Mouse (Mus musculus): ENCODE results near the gene Tnnt2.

The Tnnt2 gene

DNA sequence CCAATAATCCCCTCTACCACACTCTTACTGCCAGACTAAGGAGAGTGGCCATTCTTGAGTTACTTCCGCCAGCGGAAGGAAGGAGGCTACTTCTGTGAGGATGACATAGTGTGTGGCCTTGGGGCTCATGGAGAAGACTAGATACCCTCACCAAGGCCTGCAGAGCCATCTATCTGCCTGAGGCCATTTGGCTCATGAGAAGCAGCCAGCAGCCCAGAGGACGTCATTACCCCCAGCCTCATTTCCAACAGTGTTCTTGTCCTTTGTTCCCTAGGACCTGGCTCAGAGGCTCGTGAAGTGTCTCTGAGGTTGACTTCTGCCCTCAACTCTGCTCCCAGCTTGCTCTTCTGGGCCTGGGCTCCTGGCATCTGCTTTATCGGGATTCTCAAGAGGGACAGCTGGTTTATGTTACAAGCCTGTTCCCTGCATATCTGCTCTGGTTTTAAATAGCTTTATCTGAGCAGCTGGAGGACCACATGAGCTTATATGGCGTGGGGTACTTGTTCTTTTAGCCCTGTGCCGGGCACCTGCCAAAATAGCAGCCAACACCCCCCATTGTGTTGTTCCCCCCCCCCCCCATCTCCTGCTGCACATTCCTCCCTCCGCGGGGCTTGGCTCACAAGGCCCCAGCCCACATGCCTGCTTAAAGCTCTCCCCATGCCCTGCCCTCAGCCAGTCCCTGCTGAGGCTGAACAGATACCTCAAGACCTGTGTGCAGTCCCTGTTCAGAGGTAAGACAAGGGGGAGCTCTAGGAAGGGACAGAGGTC is at the start of gene Tnnt2:
Tnnt2 (plus strand) TSS at position 639 of the 768 bp plus-strand sequence.
- no peak for DNase-seq (ENCODE audit: low read depth, low spot score)

DNA sequence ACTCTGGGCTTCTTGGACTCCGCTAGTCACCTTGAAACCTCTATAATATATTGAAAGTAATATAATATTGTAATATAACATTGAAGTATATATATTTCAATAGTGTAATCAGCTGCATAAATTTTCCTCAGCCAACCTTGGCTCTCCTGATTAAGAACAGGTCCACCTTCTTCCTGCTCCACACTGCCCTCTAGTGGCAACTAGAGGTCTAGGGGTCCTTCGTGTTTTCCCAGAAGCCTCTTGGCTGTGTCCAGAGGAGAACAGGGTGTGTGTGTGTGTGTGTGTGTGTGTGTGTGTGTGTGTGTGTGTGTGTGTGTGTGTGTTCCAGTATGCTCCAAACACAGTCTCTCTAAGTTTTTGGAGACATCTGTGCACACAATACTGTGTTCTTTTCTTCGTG is 48.4 kb upstream of the Tnnt2 start:
- DNase-seq (ENCODE audit: low read depth, low spot score) = peak; percentile 94

DNA sequence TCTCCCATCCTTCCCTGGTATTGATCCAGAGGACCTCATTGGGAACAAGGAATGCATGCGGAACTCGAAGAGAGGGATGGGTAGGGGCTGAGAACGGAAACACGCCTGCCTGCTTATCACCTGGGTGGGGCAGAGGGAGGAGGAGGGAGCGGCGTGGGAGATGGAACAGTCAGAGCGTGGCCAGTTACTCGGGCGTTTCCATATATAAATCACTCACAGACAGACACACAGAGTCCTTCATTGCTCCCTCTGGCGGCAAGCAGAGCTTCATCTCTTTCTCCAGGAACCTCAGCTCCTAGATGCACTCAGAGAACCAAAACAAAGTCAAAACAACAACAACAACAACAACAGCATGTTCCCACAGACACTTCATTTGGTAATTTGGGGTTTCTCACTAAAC is 47.4 kb upstream of the Tnnt2 start:
- DNase-seq (ENCODE audit: low read depth, low spot score) = peak; percentile 74

DNA sequence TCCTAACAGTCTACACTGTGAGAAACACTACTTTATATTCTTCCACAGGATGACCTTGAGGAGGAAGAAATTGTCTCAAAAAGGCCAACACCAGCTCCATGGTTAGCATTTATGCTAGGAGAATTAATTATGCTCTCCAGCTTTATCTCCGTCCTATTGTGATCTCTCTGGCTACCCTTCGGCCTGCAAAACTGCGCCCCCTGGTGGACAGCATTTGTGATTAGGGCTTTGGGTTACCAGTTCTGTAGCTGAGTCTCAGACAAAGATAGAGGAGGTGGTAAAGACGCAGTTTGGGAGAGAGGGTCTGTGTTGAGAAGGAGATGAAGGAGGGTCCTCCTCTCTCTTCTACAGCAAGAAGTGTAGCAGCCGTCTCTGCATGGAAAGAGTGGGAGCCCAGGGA is 46.3 kb upstream of the Tnnt2 start:
- peak; percentile 73 for DNase-seq (ENCODE audit: low read depth, low spot score)

DNA sequence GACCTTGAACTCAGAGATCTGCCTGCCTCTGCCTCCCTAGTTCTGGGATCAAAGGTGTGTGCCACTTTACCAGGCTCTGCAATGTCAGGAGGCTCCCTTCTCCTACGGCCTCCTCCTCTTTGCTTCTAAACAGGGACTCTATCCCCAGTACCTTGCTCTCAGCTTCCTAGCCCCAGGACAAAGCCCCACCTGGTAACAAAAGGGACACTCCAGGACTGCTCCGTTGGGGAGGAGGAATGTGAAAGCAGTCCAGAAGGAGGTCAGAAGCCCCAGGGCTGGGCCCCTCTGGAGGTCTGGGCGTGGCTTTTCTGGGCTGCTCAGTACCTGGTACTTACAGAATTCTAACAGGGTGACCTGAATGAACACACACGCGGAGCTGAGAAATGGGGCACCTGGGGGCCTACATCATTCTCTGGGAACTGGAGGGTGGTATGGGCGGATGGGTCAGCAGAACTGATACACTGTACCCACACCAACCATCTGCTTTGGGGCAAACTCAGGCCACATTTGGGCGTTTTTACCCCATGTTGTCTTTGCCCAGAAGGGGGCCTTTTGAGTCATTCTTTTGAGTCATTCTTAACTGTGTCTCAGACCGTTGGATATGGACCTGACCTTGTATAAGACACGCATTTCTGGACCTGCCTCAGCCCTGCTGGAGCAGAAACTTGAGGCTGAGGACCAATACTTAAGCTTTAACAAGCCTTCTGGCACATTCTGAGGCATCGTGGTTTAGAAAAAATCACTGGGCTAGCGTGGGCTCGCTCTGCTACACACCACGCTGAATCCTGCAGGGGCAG is 43.8 kb upstream of the Tnnt2 start:
- peak; percentile 54 for DNase-seq (ENCODE audit: low read depth, low spot score)

DNA sequence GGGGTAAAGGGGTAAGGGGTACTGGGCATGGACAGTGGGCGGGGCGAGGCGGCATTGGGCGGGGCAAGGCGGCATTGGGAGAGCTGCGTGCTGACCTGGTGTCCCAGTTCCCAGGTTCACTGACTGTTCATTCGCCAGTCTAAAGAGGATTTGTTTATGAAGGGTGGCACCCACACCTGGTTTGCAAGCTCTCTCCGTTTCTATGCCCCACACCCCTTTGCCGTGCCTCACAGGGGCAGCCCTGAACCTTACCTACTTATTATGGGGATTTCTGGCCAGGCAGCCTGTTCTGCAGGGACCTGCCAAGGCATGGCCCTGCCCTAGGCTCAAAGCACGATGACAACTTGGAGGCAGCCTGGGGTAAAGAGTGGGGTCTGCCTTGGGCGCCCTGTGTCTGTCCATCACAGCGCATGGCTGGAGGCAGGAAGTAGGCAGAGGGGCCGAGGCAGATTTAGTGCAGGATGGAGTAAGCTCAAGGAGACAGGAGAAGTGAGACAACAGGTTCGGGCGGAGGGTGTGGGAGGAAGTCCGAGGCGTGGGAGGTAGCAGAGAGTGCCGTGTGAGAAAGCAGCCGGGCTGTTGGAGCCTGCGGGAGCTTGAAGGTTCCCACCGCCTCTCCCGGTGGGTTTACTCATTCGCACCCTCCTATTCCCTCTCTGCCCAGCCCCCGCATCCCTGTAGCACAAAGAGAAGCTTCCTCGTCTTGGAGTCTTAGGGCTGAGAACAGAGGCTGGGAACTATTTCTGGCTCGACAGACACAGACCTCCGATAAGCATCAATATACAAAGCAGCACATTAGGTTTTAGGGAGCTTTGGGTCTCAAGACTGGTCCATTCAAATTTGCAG is 42.6 kb upstream of the Tnnt2 start:
- DNase-seq (ENCODE audit: low read depth, low spot score) = no peak

DNA sequence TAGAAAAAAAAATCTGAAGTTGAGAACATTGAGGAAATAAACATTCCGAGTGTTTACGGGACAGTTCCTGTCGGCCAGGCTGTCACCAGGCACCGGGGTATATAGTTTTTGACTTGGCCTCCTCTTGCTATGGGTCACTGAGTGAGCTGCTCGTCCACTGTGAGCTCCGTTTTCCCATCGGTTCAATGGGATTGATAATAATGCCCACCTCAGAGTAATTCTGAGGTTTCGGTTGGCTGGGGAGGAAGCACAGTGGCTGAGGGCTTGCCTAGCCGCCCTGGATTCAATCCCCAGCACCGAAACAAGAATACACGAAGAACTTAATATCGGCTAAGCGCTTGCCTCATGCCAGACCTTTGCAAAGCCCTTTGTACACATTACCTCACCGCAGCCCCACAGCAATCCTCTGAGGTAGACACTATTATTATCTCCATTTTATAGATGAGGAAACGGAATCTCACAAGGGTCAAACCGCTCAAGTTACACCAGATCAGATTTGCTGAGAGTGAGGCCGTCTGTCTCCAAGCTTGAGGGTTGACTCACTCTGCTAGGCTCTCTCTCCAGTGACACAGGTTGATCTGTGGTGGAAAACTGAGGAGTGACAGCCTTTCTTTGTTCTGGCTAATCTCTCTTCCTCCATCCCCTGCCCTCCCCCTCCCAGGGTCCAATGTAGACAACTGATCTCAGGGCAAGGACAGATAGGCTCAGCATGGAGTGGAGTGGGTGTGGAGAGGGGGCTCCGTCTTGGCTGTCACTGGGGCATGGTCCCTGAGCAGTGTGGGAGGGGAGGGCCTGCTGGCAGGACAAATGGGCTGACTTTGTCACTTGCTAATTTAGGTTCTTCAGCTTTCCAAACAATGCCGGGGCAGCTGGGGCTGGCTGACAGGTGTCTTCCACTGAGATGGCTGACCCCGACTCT is 41.7 kb upstream of the Tnnt2 start:
- no peak for DNase-seq (ENCODE audit: low read depth, low spot score)

DNA sequence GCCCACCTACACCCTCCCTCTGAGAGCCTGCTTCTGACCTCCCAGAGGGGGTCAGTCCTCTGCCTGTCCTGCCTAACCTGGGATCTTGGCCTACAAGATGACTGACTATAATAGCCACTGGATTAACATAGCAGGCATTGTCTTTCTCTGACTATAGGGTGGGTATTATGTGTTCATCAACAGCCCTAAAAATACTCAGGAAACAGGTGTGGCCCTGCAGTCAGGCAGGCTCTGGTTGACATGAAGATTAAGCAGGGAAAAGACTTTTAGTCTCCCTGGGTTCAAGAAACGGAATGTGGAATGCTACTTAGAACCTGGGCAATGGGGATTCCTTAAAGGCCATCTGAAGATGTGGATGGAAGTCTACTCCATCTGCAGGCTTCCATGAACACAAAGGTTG is 37.7 kb upstream of the Tnnt2 start:
- DNase-seq (ENCODE audit: low read depth, low spot score) = no peak

DNA sequence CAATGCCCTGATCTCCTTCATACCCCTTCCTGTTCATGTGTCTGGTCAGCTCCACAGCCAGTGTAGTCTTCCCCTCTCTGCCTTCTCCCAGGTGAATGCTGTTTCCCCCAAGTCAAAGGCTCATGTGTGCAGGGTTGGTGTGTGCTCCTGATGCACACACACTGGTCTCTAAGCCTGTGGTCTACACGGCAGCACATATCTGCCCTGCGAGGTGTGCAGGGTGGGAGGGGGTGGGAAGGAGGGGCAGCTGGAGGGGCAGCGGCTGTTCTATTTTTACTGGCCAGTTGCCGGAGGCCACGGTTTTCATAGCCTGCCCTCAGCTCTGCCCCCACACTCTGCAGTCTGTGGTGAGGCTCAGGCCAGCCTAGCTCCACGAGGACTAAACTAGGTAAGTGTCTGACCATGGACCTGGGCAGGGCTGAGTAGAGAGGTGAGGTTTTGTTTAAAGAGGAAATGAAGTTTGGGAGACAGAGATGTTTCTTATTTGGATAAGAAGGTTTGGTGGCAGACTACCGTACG is 37.0 kb upstream of the Tnnt2 start:
- DNase-seq (ENCODE audit: low read depth, low spot score) = no peak

DNA sequence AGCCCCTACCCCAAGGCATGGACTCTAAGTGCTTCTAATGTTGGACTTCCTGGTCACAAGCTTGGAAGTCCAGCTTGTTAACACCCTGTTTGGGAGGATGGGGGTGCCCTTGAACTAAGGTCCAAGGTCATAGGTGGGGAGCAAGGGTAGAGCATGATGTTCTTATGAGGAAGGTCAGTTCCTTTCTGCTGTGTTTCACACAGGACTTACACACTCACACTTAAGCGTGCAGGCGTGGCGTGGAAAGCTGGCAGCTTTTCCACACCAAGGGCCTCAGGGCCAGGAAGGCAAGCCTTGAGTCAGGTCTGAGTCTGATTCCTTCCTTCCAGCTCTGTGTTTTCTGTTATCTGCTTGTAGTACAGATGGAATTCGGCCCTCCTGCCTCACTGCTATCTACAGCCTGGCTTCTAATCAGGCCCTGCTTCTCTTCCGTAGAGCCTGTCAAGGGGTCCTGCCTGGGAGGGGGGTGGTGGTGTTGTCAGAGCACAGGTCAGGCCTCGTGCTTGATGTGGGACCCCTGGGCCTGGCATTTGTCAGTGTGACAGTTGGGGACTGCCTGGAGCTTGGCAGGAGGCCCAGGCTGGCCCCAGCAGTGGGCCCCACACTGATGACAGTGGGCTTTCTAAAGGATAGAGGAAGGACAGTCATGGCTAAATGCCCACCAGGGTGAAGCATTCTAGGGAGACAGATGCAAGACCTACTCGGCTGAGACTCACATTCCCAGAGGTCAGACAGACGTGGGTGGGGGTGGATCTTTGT is 35.8 kb upstream of the Tnnt2 start:
- DNase-seq (ENCODE audit: low read depth, low spot score) = peak; percentile 39

DNA sequence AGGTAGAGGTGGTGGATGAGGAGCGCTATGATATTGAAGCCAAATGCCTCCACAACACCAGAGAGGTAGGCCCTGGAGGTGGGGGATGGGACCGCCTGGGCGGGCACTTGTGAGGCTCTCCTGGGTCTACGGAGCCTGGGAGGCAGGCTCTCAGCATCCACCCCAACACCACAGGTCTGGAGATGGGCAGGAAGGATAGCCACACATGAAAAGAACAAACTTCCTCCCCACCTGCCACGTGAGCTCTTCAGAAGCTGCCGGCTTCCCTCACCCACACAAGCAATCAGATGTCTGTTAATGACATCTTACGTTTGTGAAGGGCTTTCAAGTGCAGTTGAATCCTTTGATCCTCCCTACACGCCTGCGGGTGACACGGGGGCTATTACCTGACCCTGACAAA is 28.6 kb upstream of the Tnnt2 start:
- DNase-seq (ENCODE audit: low read depth, low spot score) = no peak

DNA sequence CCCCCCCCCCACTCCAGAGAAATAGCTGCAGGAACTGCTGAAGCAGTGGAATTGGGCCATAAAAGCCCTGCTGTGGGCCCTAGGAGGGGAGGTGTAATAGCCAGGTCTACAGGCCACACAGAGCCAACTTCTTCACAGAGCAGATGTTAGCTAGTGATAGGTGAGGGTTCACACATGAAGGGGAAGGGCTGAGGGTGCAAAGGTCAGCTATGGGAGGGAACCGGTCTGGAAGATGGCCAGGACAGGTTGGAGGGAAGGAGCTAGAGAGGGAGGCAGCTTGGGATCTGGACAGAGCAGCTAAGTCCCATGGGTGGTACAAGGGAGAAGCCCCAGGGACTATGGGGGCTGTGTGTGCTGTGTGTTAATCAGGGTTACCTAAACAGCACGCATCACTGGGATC is 26.0 kb upstream of the Tnnt2 start:
- no peak for DNase-seq (ENCODE audit: low read depth, low spot score)

DNA sequence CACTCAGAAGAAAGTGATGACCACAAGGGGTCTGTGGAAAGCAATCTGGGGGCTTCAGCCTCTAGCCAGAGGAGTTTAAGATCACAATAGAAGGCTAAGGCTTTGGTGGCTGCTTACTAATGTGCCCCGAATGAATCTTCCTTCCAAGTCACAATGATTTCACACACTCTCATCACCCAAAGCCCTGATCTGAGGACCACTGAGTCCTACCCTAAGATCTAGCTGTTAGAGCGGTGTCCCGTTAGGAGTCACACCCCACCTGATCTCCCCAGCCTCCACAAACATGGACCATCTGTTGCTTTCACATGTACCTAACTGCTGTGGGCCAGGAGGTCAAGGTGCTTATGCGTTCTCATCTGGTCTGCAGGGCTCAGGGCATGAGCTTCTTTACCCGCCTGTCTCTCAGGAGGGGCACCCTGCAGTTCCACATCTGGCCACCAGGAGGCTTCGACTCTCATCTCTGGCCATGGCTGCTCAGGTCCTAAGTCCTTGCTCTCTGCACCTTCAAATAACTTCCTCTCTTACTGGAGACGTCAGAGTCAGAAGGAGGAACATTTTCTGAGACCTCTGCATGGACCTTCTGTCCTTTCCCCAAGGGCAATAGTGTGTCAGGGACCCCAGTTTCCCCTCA is 25.0 kb upstream of the Tnnt2 start:
- DNase-seq (ENCODE audit: low read depth, low spot score) = peak; percentile 88

DNA sequence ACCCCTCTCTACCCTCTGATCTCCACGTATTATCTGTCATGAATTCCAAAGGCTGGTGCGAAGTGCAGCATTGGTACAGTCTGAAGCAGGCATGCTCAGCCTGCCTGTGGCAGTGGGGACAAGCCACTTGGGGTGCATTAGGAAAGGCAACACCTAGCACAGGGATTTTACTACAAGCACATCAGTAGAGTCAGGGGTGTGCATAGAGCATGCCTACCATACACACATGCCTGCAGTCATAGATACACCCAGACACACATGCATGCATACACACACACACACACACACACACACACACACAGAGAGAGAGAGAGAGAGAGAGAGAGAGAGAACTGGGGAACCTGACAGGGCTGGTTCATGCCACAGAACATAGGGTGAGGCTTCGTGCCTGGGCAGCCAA is 23.9 kb upstream of the Tnnt2 start:
- DNase-seq (ENCODE audit: low read depth, low spot score) = no peak

DNA sequence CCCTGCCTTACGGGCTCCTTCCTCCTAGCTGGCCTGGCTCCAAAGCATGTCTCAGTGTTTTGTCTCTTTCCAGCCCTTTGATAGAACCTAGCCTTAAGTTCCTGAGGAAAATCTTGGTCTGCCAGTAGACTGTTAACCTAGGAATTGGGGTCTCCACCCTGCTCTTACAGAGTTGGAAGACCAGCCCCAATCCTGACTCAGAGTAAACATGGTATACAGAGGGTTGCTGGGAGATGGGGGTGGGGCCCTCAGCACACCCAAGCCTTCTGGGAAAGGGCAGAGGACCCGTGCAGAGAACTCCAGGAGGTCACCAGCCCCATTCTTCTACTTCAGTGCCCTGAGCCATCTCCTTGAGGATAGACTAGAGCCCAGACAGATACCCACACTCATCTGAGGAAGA is 23.5 kb upstream of the Tnnt2 start:
- no peak for DNase-seq (ENCODE audit: low read depth, low spot score)

DNA sequence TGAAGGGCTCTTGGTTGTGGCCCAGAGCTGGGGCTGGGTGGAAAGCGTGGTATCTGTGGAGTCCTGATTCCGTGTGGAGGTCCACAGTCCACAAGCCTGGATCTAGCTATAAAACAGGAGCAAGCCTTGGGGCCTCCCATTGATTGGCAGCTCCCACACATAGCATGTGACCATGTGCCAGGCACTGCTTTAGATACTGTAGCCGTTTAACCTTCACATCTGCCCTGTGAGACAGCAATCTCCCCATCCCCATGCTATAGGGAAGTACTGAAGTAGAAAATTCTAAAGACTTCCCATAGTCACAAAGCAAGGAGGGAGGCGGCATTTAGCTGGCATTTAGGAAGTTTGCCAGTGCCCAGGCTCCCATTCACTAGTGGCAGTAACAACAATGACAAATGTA is 23.1 kb upstream of the Tnnt2 start:
- no peak for DNase-seq (ENCODE audit: low read depth, low spot score)

DNA sequence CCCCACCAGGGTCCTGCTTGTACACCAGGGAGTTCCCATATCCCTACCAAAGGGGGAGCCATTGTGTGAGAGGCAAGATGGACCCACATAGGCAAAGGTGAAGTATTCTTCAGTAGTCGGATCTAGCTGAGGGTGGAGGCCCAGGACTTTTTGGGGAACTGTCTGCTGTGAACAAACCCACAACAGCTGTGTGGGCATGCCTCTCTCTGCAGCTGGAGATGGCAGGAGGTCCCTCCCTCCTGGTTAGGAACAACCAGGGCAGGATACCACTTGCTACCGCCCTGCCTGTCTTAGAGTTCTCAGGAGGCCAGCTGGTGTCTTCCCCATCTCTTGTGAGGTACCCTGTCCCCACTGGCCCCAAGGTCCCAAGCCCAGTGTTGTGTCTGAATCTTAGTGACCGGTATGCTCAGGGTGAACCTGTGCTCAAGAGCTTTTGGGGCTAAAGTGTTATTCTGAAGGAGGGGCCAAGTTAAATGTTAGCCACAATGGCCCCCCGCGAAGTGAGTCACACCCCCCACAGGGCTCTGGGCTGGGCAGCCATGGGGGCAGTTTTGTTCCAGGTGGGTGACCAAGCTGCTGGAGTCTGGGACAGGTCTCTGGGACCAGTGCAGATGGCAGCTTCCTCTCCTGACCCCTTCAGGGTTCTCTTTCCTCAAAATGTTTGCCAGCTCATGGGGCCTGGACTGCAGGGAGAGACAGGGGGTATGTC is 22.3 kb upstream of the Tnnt2 start:
- DNase-seq (ENCODE audit: low read depth, low spot score) = no peak

DNA sequence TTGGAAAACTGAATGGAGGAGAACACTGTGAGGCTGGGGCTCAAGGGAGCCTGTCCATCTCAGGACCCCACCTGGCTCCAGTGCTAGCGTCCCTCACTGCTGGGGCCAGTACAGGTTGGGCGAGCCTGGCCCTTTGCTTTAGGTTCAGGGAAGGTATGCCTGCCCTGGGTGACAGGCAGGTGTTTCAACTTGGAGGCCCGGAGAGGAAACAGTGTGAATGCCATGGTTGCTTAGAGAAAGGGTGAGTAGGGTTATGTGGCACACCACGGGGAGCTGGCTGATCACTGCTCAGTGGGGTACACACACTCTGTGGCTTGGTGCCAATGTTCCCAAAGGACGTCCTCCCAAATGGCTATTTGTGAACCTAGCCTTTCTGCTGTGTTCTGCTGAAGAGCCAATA is 21.6 kb upstream of the Tnnt2 start:
- no peak for DNase-seq (ENCODE audit: low read depth, low spot score)

DNA sequence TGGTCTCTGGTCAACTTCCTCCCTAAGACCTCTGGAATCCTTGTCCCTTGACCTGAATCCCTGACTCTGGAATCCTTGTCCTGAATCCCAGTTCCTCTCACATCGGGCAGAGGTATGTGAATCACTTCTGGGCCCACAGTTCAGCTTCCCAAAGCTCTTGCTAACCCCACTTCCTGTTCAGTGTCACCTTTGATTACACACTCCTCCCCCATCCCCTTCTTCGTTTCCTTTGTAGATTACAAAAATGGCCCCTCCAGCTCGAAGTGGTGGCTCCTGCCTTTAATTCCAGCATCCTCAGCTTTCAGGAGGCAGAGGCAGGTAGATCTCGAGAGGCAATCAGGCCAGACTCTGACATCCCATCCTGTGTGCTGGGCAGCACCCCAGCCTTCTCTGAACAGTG is 18.6 kb upstream of the Tnnt2 start:
- no peak for DNase-seq (ENCODE audit: low read depth, low spot score)

Measured in 3T3-L1 (cell line).